Mouse (Mus musculus) ES-Bruce4 (cell line): Measurements from ENCODE around the gene Pi4k2b.

ENCODE experiments used
- CTCF ChIP-seq: IDR thresholded peaks from one replicate; pipeline ENCODE4 v1.8.1; 2011; ENCODE audit warnings: low read depth, low read length
- POLR2A ChIP-seq: IDR thresholded peaks from one replicate; pipeline ENCODE4 v1.8.1; 2011; ENCODE audit warnings: low read length; ENCODE audit not compliant: insufficient read depth

GRCm38 (mm10) chr5:52704562-52704961 is 36.8 kb upstream of the Pi4k2b start:
- no peak for TF ChIP-seq CTCF
- no peak for TF ChIP-seq POLR2A
